Mouse (Mus musculus): ENCODE data around the gene Krtap29-1.

Gene Krtap29-1

DNA sequence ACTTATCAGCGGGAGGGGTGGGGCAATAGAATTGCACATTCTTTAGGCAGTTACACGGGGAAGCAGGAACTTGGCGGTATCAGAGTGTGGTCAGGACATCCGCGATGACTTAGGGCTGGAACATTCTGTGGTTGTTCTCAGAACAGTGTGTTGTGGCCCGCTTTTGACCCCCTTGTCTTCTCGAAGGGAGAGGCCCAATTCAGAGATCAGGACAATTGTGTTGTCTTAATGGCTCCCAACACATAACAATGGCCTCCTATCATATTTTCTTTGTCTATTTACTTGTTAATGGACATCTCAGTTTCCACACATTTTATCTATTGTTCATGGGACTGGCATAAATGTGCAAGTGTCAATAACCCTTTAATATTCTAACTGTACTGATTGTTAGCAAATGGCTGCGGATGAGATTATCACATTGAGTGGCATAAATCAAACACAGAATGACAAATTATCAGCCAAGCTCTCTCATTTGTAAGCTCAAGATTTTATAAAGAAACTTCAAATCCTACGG lies 41.0 kb downstream of the Krtap29-1 start:
- no peak for DNase-seq

DNA sequence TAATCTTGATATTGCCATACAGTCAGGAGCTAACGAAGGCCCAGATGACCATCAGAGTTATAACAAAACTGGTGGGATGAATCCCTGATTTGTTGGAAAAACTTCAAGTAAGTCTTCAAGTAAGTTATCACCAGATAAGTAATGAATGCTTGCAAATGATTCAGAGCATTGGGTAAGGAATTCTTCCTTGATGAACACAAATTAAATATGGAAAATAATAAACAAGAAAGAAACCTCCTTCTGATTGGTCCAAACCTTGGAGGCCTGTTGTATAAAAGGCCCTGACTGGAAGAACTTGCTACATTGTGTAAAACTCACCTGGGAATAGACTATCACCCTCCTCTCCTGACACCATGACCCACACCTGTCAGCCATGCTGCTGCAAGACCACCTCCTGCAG lies 42.9 kb downstream of the Krtap29-1 start, which contains the start of gene Krtap31-2:
Gene Krtap31-2, plus strand, starts transcription at position 301 of the 400 bp plus-strand sequence.
- no peak for DNase-seq

All from cerebellum, adult 18-20 months (tissue).